Mouse (Mus musculus): ENCODE measurements around the gene Slc36a3.
"Not testable (repeated sequence)": the region's sequence is repeated elsewhere in the genome, so short reads cannot be mapped to it uniquely, and the experiment has no call there.

Gene Slc36a3

GRCm38 (mm10) chr11:55109521-55110300, 41.8 kb downstream of the Slc36a3 start:
- no peak for DNase-seq (ENCODE audit: low read depth, low spot score)

- DNase-seq (ENCODE audit: low read depth, low spot score) = no peak
Measured at GRCm38 (mm10) chr11:55106636-55107035, 44.9 kb downstream of the Slc36a3 start.

- no peak for DNase-seq (ENCODE audit: low read depth, low spot score)
Measured at GRCm38 (mm10) chr11:55105389-55105788, 46.1 kb downstream of the Slc36a3 start.

- DNase-seq (ENCODE audit: low read depth, low spot score) = no peak
Measured at GRCm38 (mm10) chr11:55103229-55103628, 48.3 kb downstream of the Slc36a3 start.

- no peak for DNase-seq (ENCODE audit: low read depth, low spot score)
Measured at GRCm38 (mm10) chr11:55102015-55102414, 49.5 kb downstream of the Slc36a3 start.

- peak; percentile 84 for DNase-seq (ENCODE audit: low read depth, low spot score)
Measured at GRCm38 (mm10) chr11:55099868-55100267, 51.6 kb downstream of the Slc36a3 start.

- peak; percentile 22 for DNase-seq (ENCODE audit: low read depth, low spot score)
Measured at GRCm38 (mm10) chr11:55099019-55099771, 52.3 kb downstream of the Slc36a3 start.

GRCm38 (mm10) chr11:55098189-55098915, 53.2 kb downstream of the Slc36a3 start:
- no peak for DNase-seq (ENCODE audit: low read depth, low spot score)

- DNase-seq (ENCODE audit: low read depth, low spot score) = peak; percentile 100
Measured at GRCm38 (mm10) chr11:55097463-55098188, 53.9 kb downstream of the Slc36a3 start, which contains the start of gene Gm2a. Gm2a (plus strand) TSS chr11:55098115.

GRCm38 (mm10) chr11:55096731-55097462, 54.6 kb downstream of the Slc36a3 start:
- no peak for DNase-seq (ENCODE audit: low read depth, low spot score)

GRCm38 (mm10) chr11:55096296-55096695, 55.2 kb downstream of the Slc36a3 start:
- not testable (repeated sequence) for DNase-seq (ENCODE audit: low read depth, low spot score)

GRCm38 (mm10) chr11:55093096-55093495, 58.4 kb downstream of the Slc36a3 start:
- no peak for DNase-seq (ENCODE audit: low read depth, low spot score)

- DNase-seq (ENCODE audit: low read depth, low spot score) = peak; percentile 30
Measured at GRCm38 (mm10) chr11:55089892-55090291, 61.6 kb downstream of the Slc36a3 start.

- DNase-seq (ENCODE audit: low read depth, low spot score) = peak; percentile 65
Measured at GRCm38 (mm10) chr11:55087006-55087405, 64.5 kb downstream of the Slc36a3 start.

- no peak for DNase-seq (ENCODE audit: low read depth, low spot score)
Measured at GRCm38 (mm10) chr11:55085396-55085795, 66.1 kb downstream of the Slc36a3 start.

GRCm38 (mm10) chr11:55084629-55085028, 66.9 kb downstream of the Slc36a3 start:
- DNase-seq (ENCODE audit: low read depth, low spot score) = no peak

GRCm38 (mm10) chr11:55081206-55081605, 70.3 kb downstream of the Slc36a3 start:
- no peak for DNase-seq (ENCODE audit: low read depth, low spot score)

GRCm38 (mm10) chr11:55079180-55079579, 72.3 kb downstream of the Slc36a3 start:
- DNase-seq (ENCODE audit: low read depth, low spot score) = no peak

- peak; percentile 41 for DNase-seq (ENCODE audit: low read depth, low spot score)
Measured at GRCm38 (mm10) chr11:55078502-55078901, 73.0 kb downstream of the Slc36a3 start.

GRCm38 (mm10) chr11:55077331-55078231, 73.9 kb downstream of the Slc36a3 start, which contains the start of gene Ccdc69:
Ccdc69 (minus strand) TSS chr11:55078131.
- DNase-seq (ENCODE audit: low read depth, low spot score) = peak; percentile 82

Data from A20 (cell line).